13 mouse cellular contexts compared by ENCODE assay signal in genomic region chr14:25243289-25243688, GRCm38 (mm10).
DNase-seq lines count a peak whose midpoint lies in the region; ATAC-seq and TF ChIP-seq lines count a peak whose summit lies in the region.
"Had no signal": no experiment of that assay in that cellular context is flagged by ENCODE, and none has a peak within 500 bp of the region (broad histone marks: within the 10 kb centered on the region; RNA-seq: fewer than 3 reads in every experiment).

No protein-coding gene starts in this region.

- DNase-seq in intestine, embryonic 14.5 days (ENCODE audit: low spot score) = peak; percentile 65
- peak; percentile 22 for DNase-seq in thymus, postnatal 14 days
- DNase-seq in thymus, postnatal 10 days (ENCODE audit: low spot score in 2 of 2) = no peak
- no peak for DNase-seq in limb, embryonic 11.5 days (ENCODE audit: low spot score)
- no peak for DNase-seq in yolk sac, embryonic 10.5 days (ENCODE audit: low spot score)
- DNase-seq in cerebellum, postnatal 4 days (ENCODE audit: low spot score in 2 of 2) = no peak
- DNase-seq: adrenal gland, postnatal 36 days; right cerebral cortex, postnatal 14 days; thymus, adult 2 months had no signal

- H3K36me3 ChIP-seq in intestine, embryonic 14.5 days (ENCODE audit: control insufficient read depth, insufficient read depth, low read length) = no peaks in the 10 kb centered on the region
- no peaks in the 10 kb centered on the region for H3K36me3 ChIP-seq in intestine, postnatal 0 days (ENCODE audit: control insufficient read depth, insufficient read depth)
- no peaks in the 10 kb centered on the region for H3K36me3 ChIP-seq in limb, embryonic 11.5 days (ENCODE audit: control insufficient read depth, insufficient read depth, low read length)
- H3K36me3 ChIP-seq in stomach, embryonic 16.5 days (ENCODE audit: control insufficient read depth, insufficient read depth, low read length) = no peaks in the 10 kb centered on the region
- H3K36me3 ChIP-seq: liver, embryonic 12.5 days had no signal

- H3K27ac ChIP-seq in intestine, embryonic 14.5 days (ENCODE audit: low read depth) = peak overlapping the region; percentile 71
- H3K27ac ChIP-seq in intestine, postnatal 0 days (ENCODE audit: low read depth, low read length) = no peak overlapping the region
- no peak overlapping the region for H3K27ac ChIP-seq in limb, embryonic 11.5 days (replicated peaks; ENCODE audit: low read depth, low read length)
- H3K27ac ChIP-seq in stomach, embryonic 16.5 days (ENCODE audit: low read length) = peak overlapping the region; percentile 25; the same call in 1 of the 2 replicates
- H3K27ac ChIP-seq: liver, embryonic 12.5 days had no signal

- 11% methylated on average over 4 of the region's 4 CpGs for WGBS in intestine, embryonic 14.5 days
- WGBS in intestine, postnatal 0 days = 21% methylated on average over 4 of the region's 4 CpGs
- 33% methylated on average over 4 of the region's 4 CpGs for WGBS in limb, embryonic 11.5 days
- 15% methylated on average over 4 of the region's 4 CpGs for WGBS in stomach, embryonic 16.5 days

- no peaks in the 10 kb centered on the region for H3K9me3 ChIP-seq in intestine, embryonic 14.5 days (ENCODE audit: control insufficient read depth, low read length)
- H3K9me3 ChIP-seq in intestine, postnatal 0 days (ENCODE audit: control insufficient read depth) = no peaks in the 10 kb centered on the region
- H3K9me3 ChIP-seq in limb, embryonic 11.5 days (ENCODE audit: control insufficient read depth, low read length) = no peaks in the 10 kb centered on the region
- H3K9me3 ChIP-seq in stomach, embryonic 16.5 days (replicated peaks; ENCODE audit: control insufficient read depth, low read length) = no peaks in the 10 kb centered on the region
- H3K9me3 ChIP-seq: liver, embryonic 12.5 days had no signal

- peaks cover 12% of the 10 kb centered on the region for H3K4me1 ChIP-seq in intestine, embryonic 14.5 days (replicated peaks; ENCODE audit: control insufficient read depth, insufficient read depth, low read length)
- H3K4me1 ChIP-seq in intestine, postnatal 0 days (replicated peaks; ENCODE audit: control insufficient read depth, insufficient read depth, low read length) = no peaks in the 10 kb centered on the region
- H3K4me1 ChIP-seq in limb, embryonic 11.5 days (ENCODE audit: control insufficient read depth, insufficient read depth, low read length) = peaks cover 24% of the 10 kb centered on the region
- peaks cover 10% of the 10 kb centered on the region for H3K4me1 ChIP-seq in stomach, embryonic 16.5 days (ENCODE audit: control insufficient read depth, insufficient read depth, low read length)
- H3K4me1 ChIP-seq: liver, embryonic 12.5 days had no signal

- H3K9ac ChIP-seq in intestine, embryonic 14.5 days (ENCODE audit: low read length) = no peak overlapping the region
- no peak overlapping the region for H3K9ac ChIP-seq in intestine, postnatal 0 days (ENCODE audit: low read depth, low read length)
- no peak overlapping the region for H3K9ac ChIP-seq in limb, embryonic 11.5 days (ENCODE audit: low read length)
- H3K9ac ChIP-seq in stomach, embryonic 16.5 days (ENCODE audit: low read length) = 0 out of 2 replicates have a peak overlapping the region, but pooled peaks have one; percentile 17
- H3K9ac ChIP-seq: liver, embryonic 12.5 days had no signal

- no peak for TF ChIP-seq CTCF in intestine, postnatal 0 days (IDR thresholded peaks at IDR 0.05; ENCODE audit: low read depth)

- 0 out of 2 replicates have a peak, but pooled peaks have one; percentile 48 for ATAC-seq in intestine, embryonic 14.5 days (replicated peaks; ENCODE audit: low FRiP score, low TSS enrichment, low read depth)
- no peak for ATAC-seq in intestine, postnatal 0 days
- 0 out of 2 replicates have a peak, but pooled peaks have one; percentile 10 for ATAC-seq in limb, embryonic 11.5 days (ENCODE audit: insufficient number of reproducible peaks, low FRiP score, low TSS enrichment, low read depth)
- peak; percentile 21; the same call in 1 of the 2 replicates for ATAC-seq in stomach, embryonic 16.5 days (ENCODE audit: insufficient read depth, low FRiP score)
- ATAC-seq: CD4-positive, CD25-positive, alpha-beta regulatory T cell, adult 4 months; liver, embryonic 12.5 days had no signal

- peak overlapping the region; percentile 31 for H3K4me2 ChIP-seq in intestine, embryonic 14.5 days (ENCODE audit: low read length)
- no peak overlapping the region for H3K4me2 ChIP-seq in intestine, postnatal 0 days (replicated peaks; ENCODE audit: low read depth)
- no peak overlapping the region for H3K4me2 ChIP-seq in limb, embryonic 11.5 days (ENCODE audit: low read depth, severe bottlenecking)
- H3K4me2 ChIP-seq in stomach, embryonic 16.5 days (ENCODE audit: low read depth, low read length) = no peak overlapping the region
- H3K4me2 ChIP-seq: liver, embryonic 12.5 days had no signal

- no peak overlapping the region for H3K4me3 ChIP-seq in intestine, embryonic 14.5 days (ENCODE audit: low read depth, low read length)
- no peak overlapping the region for H3K4me3 ChIP-seq in intestine, postnatal 0 days (ENCODE audit: low read depth, low read length)
- no peak overlapping the region for H3K4me3 ChIP-seq in limb, embryonic 11.5 days (ENCODE audit: low read depth, low read length)
- no peak overlapping the region for H3K4me3 ChIP-seq in stomach, embryonic 16.5 days (replicated peaks; ENCODE audit: low read length)
- H3K4me3 ChIP-seq: liver, embryonic 12.5 days had no signal

- no peaks in the 10 kb centered on the region for H3K27me3 ChIP-seq in intestine, embryonic 14.5 days (replicated peaks; ENCODE audit: control insufficient read depth, insufficient read depth, low read length)
- H3K27me3 ChIP-seq in intestine, postnatal 0 days (replicated peaks; ENCODE audit: control insufficient read depth, insufficient read depth, low read length) = no peaks in the 10 kb centered on the region
- no peaks in the 10 kb centered on the region for H3K27me3 ChIP-seq in limb, embryonic 11.5 days (ENCODE audit: control insufficient read depth, insufficient read depth, low read length)
- no peaks in the 10 kb centered on the region for H3K27me3 ChIP-seq in stomach, embryonic 16.5 days (ENCODE audit: control insufficient read depth, insufficient read depth, low read length)
- H3K27me3 ChIP-seq: liver, embryonic 12.5 days had no signal

Comparison
In these comparisons a context has a peak if more than half of its experiments do, and no peak if none do; other contexts are left out.
1. DNase-seq: peak in intestine, embryonic 14.5 days (single experiment) and thymus, postnatal 14 days (single experiment); none in thymus, postnatal 10 days (0 of 2), limb, embryonic 11.5 days (single experiment), yolk sac, embryonic 10.5 days (single experiment) and cerebellum, postnatal 4 days (0 of 2).
2. H3K27ac ChIP-seq: peak in intestine, embryonic 14.5 days (single experiment) and stomach, embryonic 16.5 days (single experiment); none in intestine, postnatal 0 days (single experiment) and limb, embryonic 11.5 days (single experiment).